Mouse (Mus musculus): ENCODE data around the gene Nox1. TPM values are rescaled to one million over a fixed set of nuclear protein-coding genes. Genes with fewer than 3 reads are reported as not detected.
"Not testable (repeated sequence)": the region's sequence is repeated elsewhere in the genome, so short reads cannot be mapped to it uniquely, and the experiment has no call there.

Gene Nox1
- total RNA-seq, 1 experiment = 0.18 TPM

GRCm38 (mm10) chrX:134208491-134208890 lies 13.3 kb downstream of the Nox1 start:
- DNase-seq (ENCODE audit: low read depth, low spot score) = no peak
- Histone ChIP-seq H3K36me3 (ENCODE audit: control insufficient read depth, insufficient read depth, low read length, poor library complexity, severe bottlenecking) (no peaks in the 10 kb centered on the region), H3K4me1 (ENCODE audit: control insufficient read depth in 2 of 2, insufficient read depth in 2 of 2, low read length in 2 of 2, poor library complexity in 1 of 2) (no peaks in the 10 kb centered on the region), H3K27ac (ENCODE audit: insufficient read depth, low read depth, low read length, poor library complexity, severe bottlenecking) (no peak overlapping the region), H3K9ac (ENCODE audit: insufficient read depth, low read depth, low read length, poor library complexity, severe bottlenecking) (no peak overlapping the region), H3K9me3 (ENCODE audit: control insufficient read depth, insufficient read depth, low read depth, low read length) (no peaks in the 10 kb centered on the region), H3K4me3 (ENCODE audit: insufficient read depth in 1 of 2, low read depth in 1 of 2, low read length in 2 of 2, poor library complexity in 1 of 2, severe bottlenecking in 1 of 2) (no peak overlapping the region)
- in situ Hi-C loops (cut with MboI; ENCODE audit: low sequenced_read_pairs in 2 of 2, unreplicated experiment in 2 of 2) = no loop called here
- TF ChIP-seq MAFK (IDR thresholded peaks at IDR 0.05; ENCODE audit: insufficient read depth, low read depth, low read length) = no peak

- H3K9ac ChIP-seq (ENCODE audit: insufficient read depth, low read depth, low read length, poor library complexity, severe bottlenecking); H3K4me1 ChIP-seq (ENCODE audit: control insufficient read depth in 2 of 2, insufficient read depth in 2 of 2, low read length in 2 of 2, poor library complexity in 1 of 2); in situ Hi-C loops (cut with MboI; ENCODE audit: low sequenced_read_pairs in 2 of 2, unreplicated experiment in 2 of 2); H3K9me3 ChIP-seq (ENCODE audit: control insufficient read depth, insufficient read depth, low read depth, low read length); H3K27ac ChIP-seq (ENCODE audit: insufficient read depth, low read depth, low read length, poor library complexity, severe bottlenecking); H3K4me3 ChIP-seq (ENCODE audit: insufficient read depth in 1 of 2, low read depth in 1 of 2, low read length in 2 of 2, poor library complexity in 1 of 2, severe bottlenecking in 1 of 2); H3K36me3 ChIP-seq (ENCODE audit: control insufficient read depth, insufficient read depth, low read length, poor library complexity, severe bottlenecking); DNase-seq (ENCODE audit: low read depth, low spot score): not testable (repeated sequence)
Observed at GRCm38 (mm10) chrX:134187201-134187600, 34.6 kb downstream of the Nox1 start, which contains the start of gene Arl13a. Gene Arl13a, plus strand, starts transcription at chrX:134187501.

GRCm38 (mm10) chrX:134174699-134175098 lies 47.1 kb downstream of the Nox1 start:
- H3K9me3 ChIP-seq (ENCODE audit: control insufficient read depth, insufficient read depth, low read depth, low read length) = no peaks in the 10 kb centered on the region
- in situ Hi-C loops (cut with MboI; ENCODE audit: low sequenced_read_pairs in 2 of 2, unreplicated experiment in 2 of 2) = no loop called here
- H3K4me1 ChIP-seq (ENCODE audit: control insufficient read depth in 2 of 2, insufficient read depth in 2 of 2, low read length in 2 of 2, poor library complexity in 1 of 2) = no peaks in the 10 kb centered on the region
- H3K4me3 ChIP-seq (ENCODE audit: insufficient read depth in 1 of 2, low read depth in 1 of 2, low read length in 2 of 2, poor library complexity in 1 of 2, severe bottlenecking in 1 of 2) = no peak overlapping the region
- DNase-seq (ENCODE audit: low read depth, low spot score) = no peak
- H3K36me3 ChIP-seq (ENCODE audit: control insufficient read depth, insufficient read depth, low read length, poor library complexity, severe bottlenecking) = no peaks in the 10 kb centered on the region
- H3K9ac ChIP-seq (ENCODE audit: insufficient read depth, low read depth, low read length, poor library complexity, severe bottlenecking) = no peak overlapping the region
- TF ChIP-seq ZNF384 (IDR thresholded peaks at IDR 0.05; ENCODE audit: low read depth, low read length) = no peak
- TF ChIP-seq ZC3H11A (IDR thresholded peaks at IDR 0.05; ENCODE audit: borderline replicate concordance, low read depth, low read length) = no peak
- TF ChIP-seq CHD2 (IDR thresholded peaks at IDR 0.05; ENCODE audit: low read depth, low read length) = no peak
- TF ChIP-seq MAFK (IDR thresholded peaks at IDR 0.05; ENCODE audit: insufficient read depth, low read depth, low read length) = no peak
- no peak for TF ChIP-seq HCFC1 (IDR thresholded peaks at IDR 0.05; ENCODE audit: borderline replicate concordance, insufficient read depth, low read length)
- no peak overlapping the region for H3K27ac ChIP-seq (ENCODE audit: insufficient read depth, low read depth, low read length, poor library complexity, severe bottlenecking)

- Histone ChIP-seq H3K4me1 (ENCODE audit: control insufficient read depth in 2 of 2, insufficient read depth in 2 of 2, low read length in 2 of 2, poor library complexity in 1 of 2) (no peaks in the 10 kb centered on the region), H3K9ac (ENCODE audit: insufficient read depth, low read depth, low read length, poor library complexity, severe bottlenecking) (no peak overlapping the region), H3K4me3 (ENCODE audit: insufficient read depth in 1 of 2, low read depth in 1 of 2, low read length in 2 of 2, poor library complexity in 1 of 2, severe bottlenecking in 1 of 2) (no peak overlapping the region), H3K36me3 (ENCODE audit: control insufficient read depth, insufficient read depth, low read length, poor library complexity, severe bottlenecking) (no peaks in the 10 kb centered on the region), H3K9me3 (ENCODE audit: control insufficient read depth, insufficient read depth, low read depth, low read length) (no peaks in the 10 kb centered on the region), H3K27ac (ENCODE audit: insufficient read depth, low read depth, low read length, poor library complexity, severe bottlenecking) (no peak overlapping the region)
- TF ChIP-seq MAFK (IDR thresholded peaks at IDR 0.05; ENCODE audit: insufficient read depth, low read depth, low read length) (no peak), ZC3H11A (IDR thresholded peaks at IDR 0.05; ENCODE audit: borderline replicate concordance, low read depth, low read length) (no peak), HCFC1 (IDR thresholded peaks at IDR 0.05; ENCODE audit: borderline replicate concordance, insufficient read depth, low read length) (no peak), CHD2 (IDR thresholded peaks at IDR 0.05; ENCODE audit: low read depth, low read length) (no peak), ZNF384 (IDR thresholded peaks at IDR 0.05; ENCODE audit: low read depth, low read length) (no peak)
- in situ Hi-C loops (cut with MboI; ENCODE audit: low sequenced_read_pairs in 2 of 2, unreplicated experiment in 2 of 2) = no loop called here
- no peak for DNase-seq (ENCODE audit: low read depth, low spot score)
Observed at GRCm38 (mm10) chrX:134170584-134170983, 51.2 kb downstream of the Nox1 start.

- TF ChIP-seq CHD2 (IDR thresholded peaks at IDR 0.05; ENCODE audit: low read depth, low read length) = no peak
- TF ChIP-seq ZC3H11A (IDR thresholded peaks at IDR 0.05; ENCODE audit: borderline replicate concordance, low read depth, low read length) = no peak
- no peak for TF ChIP-seq MAFK (IDR thresholded peaks at IDR 0.05; ENCODE audit: insufficient read depth, low read depth, low read length)
- no peak for TF ChIP-seq ZNF384 (IDR thresholded peaks at IDR 0.05; ENCODE audit: low read depth, low read length)
- no peak for TF ChIP-seq HCFC1 (IDR thresholded peaks at IDR 0.05; ENCODE audit: borderline replicate concordance, insufficient read depth, low read length)
Observed at GRCm38 (mm10) chrX:134163484-134163883, 58.3 kb downstream of the Nox1 start.

More at GRCm38 (mm10) chrX:134163484-134163883, 58.3 kb downstream of the Nox1 start:
- no peak overlapping the region for H3K27ac ChIP-seq (ENCODE audit: insufficient read depth, low read depth, low read length, poor library complexity, severe bottlenecking)
- in situ Hi-C loops (cut with MboI; ENCODE audit: low sequenced_read_pairs in 2 of 2, unreplicated experiment in 2 of 2) = no loop called here
- no peaks in the 10 kb centered on the region for H3K9me3 ChIP-seq (ENCODE audit: control insufficient read depth, insufficient read depth, low read depth, low read length)
- H3K4me3 ChIP-seq (ENCODE audit: insufficient read depth in 1 of 2, low read depth in 1 of 2, low read length in 2 of 2, poor library complexity in 1 of 2, severe bottlenecking in 1 of 2) = no peak overlapping the region
- DNase-seq (ENCODE audit: low read depth, low spot score) = no peak
- no peaks in the 10 kb centered on the region for H3K36me3 ChIP-seq (ENCODE audit: control insufficient read depth, insufficient read depth, low read length, poor library complexity, severe bottlenecking)
- H3K9ac ChIP-seq (ENCODE audit: insufficient read depth, low read depth, low read length, poor library complexity, severe bottlenecking) = no peak overlapping the region
- 0 out of 4 replicates have a peak, but pooled peaks cover 0 to 3% of the 10 kb centered on the region in 2 experiments for H3K4me1 ChIP-seq (ENCODE audit: control insufficient read depth in 2 of 2, insufficient read depth in 2 of 2, low read length in 2 of 2, poor library complexity in 1 of 2)
